Mouse (Mus musculus) stomach, postnatal 0 days (tissue): ENCODE measurements around the gene 4933427D14Rik.

Experiments used
- CTCF ChIP-seq: IDR thresholded peaks from 2 replicates; pipeline ENCODE4 v1.5.1; 2016; ENCODE audit warnings: antibody characterized with exemption, low read depth, mild to moderate bottlenecking, moderate library complexity
- EP300 ChIP-seq: optimal IDR thresholded peaks from 2 replicates; pipeline ENCODE3; 2016; ENCODE audit warnings: antibody characterized with exemption

- TF ChIP-seq CTCF (no peak), EP300 (no peak)
Observed at GRCm38 (mm10) chr11:72133075-72133474, 74.2 kb downstream of the 4933427D14Rik start.
